Comparison of ENCODE assay signal across 8 mouse cellular contexts in the genomic region with DNA sequence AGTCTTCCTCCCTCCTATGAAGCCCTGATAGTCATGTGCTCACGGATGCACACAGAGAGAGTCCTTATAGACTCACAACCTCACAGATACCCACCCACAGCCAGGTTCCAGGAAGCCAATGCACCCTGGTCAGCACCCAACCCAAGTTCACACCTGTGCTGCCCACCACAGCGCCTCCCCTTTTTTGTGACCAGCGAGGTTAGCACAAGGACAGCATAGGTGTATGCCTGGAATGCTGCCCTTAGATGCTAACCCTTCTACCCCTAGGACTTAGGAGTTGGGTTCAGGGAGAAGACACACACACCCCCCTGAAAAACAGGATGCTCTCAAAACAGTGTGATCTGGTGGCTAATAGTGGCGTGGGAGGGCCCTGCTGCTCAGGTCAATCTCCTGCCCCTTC. TPM values are rescaled to one million over a fixed set of nuclear protein-coding genes. Genes with fewer than 3 reads are reported as not detected.
A peak's percentile ranks its signal among the peaks of the same experiment; 100 is the strongest.
DNase-seq lines count a peak whose midpoint lies in the region; ATAC-seq lines count a peak whose summit lies in the region.

No protein-coding gene starts in this region.

- 81% methylated on average over 4 of the region's 4 CpGs for WGBS in forebrain, embryonic 13.5 days
- 72% methylated on average over 4 of the region's 4 CpGs for WGBS in hindbrain, embryonic 15.5 days
- WGBS in midbrain, embryonic 15.5 days: 88% methylated on average over 4 of the region's 4 CpGs

- H3K36me3 ChIP-seq in forebrain, embryonic 13.5 days (ENCODE audit: poor library complexity, severe bottlenecking): no peaks in the 10 kb centered on the region
- H3K36me3 ChIP-seq in hindbrain, embryonic 15.5 days: no peaks in the 10 kb centered on the region
- no peaks in the 10 kb centered on the region for H3K36me3 ChIP-seq in midbrain, embryonic 15.5 days (replicated peaks)

- peaks cover 78% of the 10 kb centered on the region for H3K4me1 ChIP-seq in forebrain, embryonic 13.5 days
- peaks cover 80% of the 10 kb centered on the region for H3K4me1 ChIP-seq in hindbrain, embryonic 15.5 days (replicated peaks)
- peaks cover 78% of the 10 kb centered on the region for H3K4me1 ChIP-seq in midbrain, embryonic 15.5 days

- no peak overlapping the region for H3K9ac ChIP-seq in forebrain, embryonic 13.5 days
- H3K9ac ChIP-seq in hindbrain, embryonic 15.5 days: no peak overlapping the region
- H3K9ac ChIP-seq in midbrain, embryonic 15.5 days: no peak overlapping the region

- intact Hi-C loops in left cerebral cortex, postnatal 14 days (cut with DNase I): no loop called here

- H3K27ac ChIP-seq in forebrain, embryonic 13.5 days: peak overlapping the region; percentile 95
- peak overlapping the region; percentile 87 for H3K27ac ChIP-seq in hindbrain, embryonic 15.5 days (replicated peaks)
- H3K27ac ChIP-seq in midbrain, embryonic 15.5 days: peak overlapping the region; percentile 71

- H3K27me3 ChIP-seq in forebrain, embryonic 13.5 days: peaks cover 5% of the 10 kb centered on the region; the same call in 1 of the 2 replicates
- H3K27me3 ChIP-seq in hindbrain, embryonic 15.5 days: no peaks in the 10 kb centered on the region
- H3K27me3 ChIP-seq in midbrain, embryonic 15.5 days (replicated peaks): no peaks in the 10 kb centered on the region

- H3K9me3 ChIP-seq in forebrain, embryonic 13.5 days (replicated peaks): no peaks in the 10 kb centered on the region
- no peaks in the 10 kb centered on the region for H3K9me3 ChIP-seq in hindbrain, embryonic 15.5 days
- H3K9me3 ChIP-seq in midbrain, embryonic 15.5 days: no peaks in the 10 kb centered on the region

- no peak overlapping the region for H3K4me2 ChIP-seq in forebrain, embryonic 13.5 days
- no peak overlapping the region for H3K4me2 ChIP-seq in hindbrain, embryonic 15.5 days
- no peak overlapping the region for H3K4me2 ChIP-seq in midbrain, embryonic 15.5 days

- no peak for ATAC-seq in forebrain, embryonic 13.5 days
- ATAC-seq in hindbrain, embryonic 15.5 days (ENCODE audit: low FRiP score, low read depth): no peak
- no peak for ATAC-seq in midbrain, embryonic 15.5 days (replicated peaks)
- ATAC-seq in monocyte, adult 5-6 weeks (replicated peaks; ENCODE audit: insufficient number of reproducible peaks, low FRiP score, low TSS enrichment, poor library complexity, severe bottlenecking): no peak

- H3K4me3 ChIP-seq in forebrain, embryonic 13.5 days: no peak overlapping the region
- H3K4me3 ChIP-seq in hindbrain, embryonic 15.5 days: no peak overlapping the region
- no peak overlapping the region for H3K4me3 ChIP-seq in midbrain, embryonic 15.5 days

- DNase-seq in kidney, postnatal 10 days: peak; percentile 20
- no peak for DNase-seq in kidney, postnatal 4 days
- DNase-seq in left cerebral cortex, adult 9 months (ENCODE audit: low spot score in 2 of 2): no peak
- no peak for DNase-seq in left cerebral cortex, postnatal 14 days (ENCODE audit: low spot score in 2 of 2)

RNA-seq across cellular contexts. Expression of gene Wasf2, which starts 40.5 kb away (rescaled TPM):
- polyA plus RNA-seq in forebrain, embryonic 13.5 days (2015; fragmentation: Nextera tagmentation; extraction: Ambion mirVana): 36.7 and 42.9 TPM in 2 replicates
- polyA plus RNA-seq in hindbrain, embryonic 15.5 days (2015; fragmentation: Nextera tagmentation; extraction: Ambion mirVana): 30.3 and 31.1 TPM in 2 replicates
- polyA plus RNA-seq in midbrain, embryonic 15.5 days (2015; fragmentation: Nextera tagmentation; extraction: Ambion mirVana): 27.4 and 27.7 TPM in 2 replicates
- total RNA-seq in monocyte, adult 5-6 weeks (2017): 66.9 to 107 TPM (median 85.9 TPM) in 3 replicates
- total RNA-seq in left cerebral cortex, postnatal 14 days (2021): 10 to 100 TPM; 27.3 to 34.8 TPM
